Mouse (Mus musculus): ENCODE measurements around the gene Nans. TPM values are rescaled to one million over a fixed set of nuclear protein-coding genes. Genes with fewer than 3 reads are reported as not detected.

The Nans gene
- total and polyA plus RNA-seq, 2 experiments from 2014 or later, result 56.9 to 94.5 TPM

DNA sequence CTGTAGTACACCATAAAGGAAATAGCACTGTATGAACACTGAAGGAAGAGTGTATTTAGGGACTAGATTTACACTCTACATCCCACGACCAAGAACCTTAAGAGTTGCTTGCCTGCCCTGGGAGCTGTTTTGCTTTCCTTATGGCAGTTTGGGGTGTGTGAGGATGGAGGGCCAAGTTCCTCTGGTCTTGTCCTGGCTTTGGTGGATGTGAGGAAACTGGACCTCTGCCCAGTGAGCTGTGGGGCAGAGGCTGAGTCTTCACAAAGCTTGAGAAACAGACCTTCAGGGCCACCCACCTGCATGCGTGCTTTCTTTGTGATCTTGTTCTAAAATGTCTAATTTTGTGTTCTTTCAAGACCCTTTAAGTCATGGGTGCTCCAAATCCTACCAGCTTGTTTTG, 43.5 kb downstream of the Nans start:
- no peaks in the 10 kb centered on the region for H3K4me1 ChIP-seq (ENCODE audit: insufficient read depth, low read length)
- H3K36me3 ChIP-seq (ENCODE audit: insufficient read depth, low read length), result no peaks in the 10 kb centered on the region
- 79% methylated on average over 2 of the region's 2 CpGs for WGBS
- no peak for DNase-seq (ENCODE audit: low spot score)
- no peak for ATAC-seq (ENCODE audit: low FRiP score)
- H3K4me2 ChIP-seq (ENCODE audit: low read depth, low read length, poor library complexity, severe bottlenecking), result no peak overlapping the region
- no peak overlapping the region for H3K4me3 ChIP-seq (ENCODE audit: low read depth, low read length)
- H3K9ac ChIP-seq (replicated peaks; ENCODE audit: low read length, poor library complexity, severe bottlenecking), result no peak overlapping the region
- H3K27me3 ChIP-seq (ENCODE audit: insufficient read depth, low read length), result peaks cover 11% of the 10 kb centered on the region
- no peaks in the 10 kb centered on the region for H3K9me3 ChIP-seq (ENCODE audit: low read length)
- H3K27ac ChIP-seq (ENCODE audit: low read depth, low read length), result no peak overlapping the region
- TF ChIP-seq CTCF (IDR thresholded peaks at IDR 0.05), result no peak

DNA sequence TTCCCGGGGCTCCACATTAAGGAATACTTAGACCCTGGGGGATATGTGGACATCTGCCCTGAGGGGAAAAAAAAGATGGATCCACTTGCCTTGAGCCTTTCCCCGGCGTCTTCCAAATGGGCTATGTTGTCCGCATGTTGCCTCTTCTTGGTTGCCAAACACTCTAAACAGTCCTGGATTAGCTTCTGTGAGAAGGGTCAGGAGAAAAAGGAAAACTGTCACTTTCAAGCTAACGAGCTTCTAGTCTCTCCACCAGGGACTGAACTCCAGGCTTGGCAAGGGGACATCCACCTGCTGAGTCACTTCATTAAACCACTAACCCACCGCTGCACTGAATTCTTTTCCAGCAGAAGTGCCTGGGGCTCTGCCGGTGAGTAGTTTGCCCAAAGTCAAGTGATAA, 43.9 kb downstream of the Nans start:
- Histone ChIP-seq H3K27me3 (ENCODE audit: insufficient read depth, low read length) (peaks cover 15% of the 10 kb centered on the region), H3K4me3 (ENCODE audit: low read depth, low read length) (no peak overlapping the region), H3K36me3 (ENCODE audit: insufficient read depth, low read length) (peaks cover 3% of the 10 kb centered on the region; the same call in 1 of the 2 replicates), H3K9ac (replicated peaks; ENCODE audit: low read length, poor library complexity, severe bottlenecking) (no peak overlapping the region), H3K27ac (ENCODE audit: low read depth, low read length) (no peak overlapping the region), H3K4me2 (ENCODE audit: low read depth, low read length, poor library complexity, severe bottlenecking) (no peak overlapping the region), H3K9me3 (ENCODE audit: low read length) (no peaks in the 10 kb centered on the region), H3K4me1 (ENCODE audit: insufficient read depth, low read length) (no peaks in the 10 kb centered on the region)
- 66% methylated on average over 7 of the region's 7 CpGs for WGBS
- ATAC-seq (ENCODE audit: low FRiP score), result no peak
- no peak for DNase-seq (ENCODE audit: low spot score)
- no peak for TF ChIP-seq CTCF (IDR thresholded peaks at IDR 0.05)

GRCm38 (mm10) chr4:46533934-46534720, 45.1 kb downstream of the Nans start:
- no peak overlapping the region for H3K9ac ChIP-seq (replicated peaks; ENCODE audit: low read length, poor library complexity, severe bottlenecking)
- peaks cover 12% of the 10 kb centered on the region for H3K36me3 ChIP-seq (ENCODE audit: insufficient read depth, low read length)
- peak overlapping the region; percentile 52 for H3K4me2 ChIP-seq (ENCODE audit: low read depth, low read length, poor library complexity, severe bottlenecking)
- H3K27ac ChIP-seq (ENCODE audit: low read depth, low read length), result no peak overlapping the region
- H3K4me3 ChIP-seq (ENCODE audit: low read depth, low read length), result peak overlapping the region; percentile 21; the same call in 1 of the 2 replicates
- H3K9me3 ChIP-seq (ENCODE audit: low read length), result no peaks in the 10 kb centered on the region
- H3K4me1 ChIP-seq (ENCODE audit: insufficient read depth, low read length), result no peaks in the 10 kb centered on the region
- WGBS, result 11% methylated on average over 29 of the region's 29 CpGs
- TF ChIP-seq CTCF (IDR thresholded peaks at IDR 0.05), result no peak
- DNase-seq (ENCODE audit: low spot score), result peak; percentile 27
- 0 out of 2 replicates have a peak, but pooled peaks have one; percentile 7 for ATAC-seq (ENCODE audit: low FRiP score)
- peaks cover 18% of the 10 kb centered on the region for H3K27me3 ChIP-seq (ENCODE audit: insufficient read depth, low read length)

GRCm38 (mm10) chr4:46535094-46535830, 46.2 kb downstream of the Nans start:
- Histone ChIP-seq H3K27me3 (ENCODE audit: insufficient read depth, low read length) (peaks cover 18% of the 10 kb centered on the region), H3K4me2 (ENCODE audit: low read depth, low read length, poor library complexity, severe bottlenecking) (peak overlapping the region; percentile 73), H3K36me3 (ENCODE audit: insufficient read depth, low read length) (peaks cover 15% of the 10 kb centered on the region), H3K4me3 (ENCODE audit: low read depth, low read length) (peak overlapping the region; percentile 40), H3K27ac (ENCODE audit: low read depth, low read length) (no peak overlapping the region), H3K9ac (replicated peaks; ENCODE audit: low read length, poor library complexity, severe bottlenecking) (no peak overlapping the region; the same call in 1 of the 2 replicates), H3K9me3 (ENCODE audit: low read length) (no peaks in the 10 kb centered on the region), H3K4me1 (ENCODE audit: insufficient read depth, low read length) (no peaks in the 10 kb centered on the region)
- TF ChIP-seq CTCF (IDR thresholded peaks at IDR 0.05), result no peak
- ATAC-seq (ENCODE audit: low FRiP score) (no peak), DNase-seq (ENCODE audit: low spot score) (no peak)
- 12% methylated on average over 16 of the region's 16 CpGs for WGBS

DNA sequence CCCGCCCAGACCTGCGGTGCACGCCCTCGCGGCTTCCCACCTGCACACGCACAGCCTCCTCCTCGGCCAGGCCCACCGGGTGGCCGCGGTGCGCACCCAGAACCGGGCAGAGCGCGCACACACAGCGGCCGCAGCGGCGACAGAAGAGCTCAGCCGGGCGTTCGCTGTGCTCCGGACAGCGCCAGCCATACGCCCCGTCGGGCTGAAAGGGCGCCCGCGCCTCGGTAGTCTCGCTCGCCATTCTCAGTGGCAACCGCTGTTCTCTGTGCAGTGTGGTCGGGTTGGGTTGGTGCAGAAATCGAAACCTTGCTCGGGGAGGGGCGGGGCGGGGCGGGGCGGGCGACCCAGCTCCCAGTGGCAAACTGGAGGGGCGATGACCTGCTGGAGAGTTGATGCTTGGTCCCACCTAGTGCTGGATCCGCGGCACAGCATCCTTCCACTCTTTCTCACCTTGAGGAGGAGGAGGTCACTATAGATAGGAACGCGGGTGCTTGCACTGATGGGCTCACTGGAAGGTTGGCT, 46.9 kb downstream of the Nans start, which contains the start of gene Trim14:
Gene Trim14 (minus strand): TSS at position 302 of the 522 bp plus-strand sequence.
- peaks cover 18% of the 10 kb centered on the region for H3K36me3 ChIP-seq (ENCODE audit: insufficient read depth, low read length)
- no peaks in the 10 kb centered on the region for H3K4me1 ChIP-seq (ENCODE audit: insufficient read depth, low read length)
- H3K4me3 ChIP-seq (ENCODE audit: low read depth, low read length), result peak within 1 kb of the TSS; percentile 40
- peak; percentile 52 for TF ChIP-seq CTCF (IDR thresholded peaks at IDR 0.05)
- peaks cover 18% of the 10 kb centered on the region for H3K27me3 ChIP-seq (ENCODE audit: insufficient read depth, low read length)
- H3K9ac ChIP-seq (replicated peaks; ENCODE audit: low read length, poor library complexity, severe bottlenecking), result peak within 1 kb of the TSS; percentile 33
- peak; percentile 38; the same call in 1 of the 2 replicates for ATAC-seq (ENCODE audit: low FRiP score)
- H3K9me3 ChIP-seq (ENCODE audit: low read length), result no peaks in the 10 kb centered on the region
- peak; percentile 40 for DNase-seq (ENCODE audit: low spot score)
- H3K4me2 ChIP-seq (ENCODE audit: low read depth, low read length, poor library complexity, severe bottlenecking), result peak within 1 kb of the TSS; percentile 73
- H3K27ac ChIP-seq (ENCODE audit: low read depth, low read length), result no peak within 1 kb of the TSS
- 1% methylated on average over 45 of the region's 46 CpGs for WGBS
